Mouse (Mus musculus) mouse trophoblast stem cell (cell line): ENCODE measurements around the gene Dennd1b.

Experiments used
- in situ Hi-C, 2 experiments: fragments of 300-500 bp; cut with MseI, MboI; formaldehyde crosslinking; loops; 2 replicates in 1 of 2; 3 replicates in 1 of 2; pipeline ENCODE4 v1.15.1; 2025

The Dennd1b gene

GRCm38 (mm10) chr1:138963161-138963867 is at the start of gene Dennd1b:
Gene Dennd1b (plus strand): TSS chr1:138963435.
- in situ Hi-C loops: no loop called here

DNA sequence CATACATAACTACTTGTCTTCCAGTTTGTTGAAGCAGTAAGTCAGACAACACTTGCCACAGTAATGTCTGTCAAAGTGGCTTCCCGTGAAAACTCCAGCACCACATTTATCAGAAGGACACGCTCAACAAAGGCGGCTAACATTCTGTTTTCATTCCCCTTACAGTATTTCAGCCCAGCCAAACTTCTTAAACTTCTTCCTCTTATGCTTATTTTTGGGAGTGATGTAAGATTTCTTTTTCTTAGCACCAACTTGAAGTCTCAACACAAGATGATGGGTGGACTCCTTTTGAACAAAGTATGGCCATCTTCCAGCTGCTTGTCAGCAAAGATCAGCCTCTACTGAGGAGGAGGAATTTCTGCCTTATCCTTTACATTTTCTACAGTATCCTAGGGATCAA is 47.6 kb upstream of the Dennd1b start:
- in situ Hi-C loops: no loop called here

- in situ Hi-C loops: no loop called here
These were observed 43.6 kb upstream of the Dennd1b start for GRCm38 (mm10) chr1:138919601-138920000.

GRCm38 (mm10) chr1:138920082-138920481 is 43.2 kb upstream of the Dennd1b start:
- in situ Hi-C loops: no loop called here

- in situ Hi-C loops: no loop called here
These were observed 42.4 kb upstream of the Dennd1b start for GRCm38 (mm10) chr1:138920799-138921198.

DNA sequence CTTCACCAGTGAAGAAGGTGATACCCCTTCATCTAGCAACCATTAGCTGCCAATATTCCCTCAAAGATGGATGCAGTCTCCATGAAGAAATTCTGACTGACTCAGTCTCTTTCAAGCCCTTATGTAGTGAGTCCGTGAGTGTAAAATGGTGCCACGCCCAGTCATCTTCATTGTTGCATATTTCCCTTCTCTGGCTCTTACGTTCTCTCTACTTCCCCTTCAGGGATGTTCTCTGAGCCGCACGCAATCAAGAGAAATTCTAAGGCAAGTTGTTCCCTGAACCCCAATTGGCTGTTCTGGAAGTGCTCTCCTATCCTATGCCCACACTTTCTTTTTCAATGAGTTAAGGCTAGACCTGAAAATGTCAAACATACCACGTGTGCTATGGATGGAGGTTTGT is 40.3 kb upstream of the Dennd1b start:
- in situ Hi-C loops: no loop called here

DNA sequence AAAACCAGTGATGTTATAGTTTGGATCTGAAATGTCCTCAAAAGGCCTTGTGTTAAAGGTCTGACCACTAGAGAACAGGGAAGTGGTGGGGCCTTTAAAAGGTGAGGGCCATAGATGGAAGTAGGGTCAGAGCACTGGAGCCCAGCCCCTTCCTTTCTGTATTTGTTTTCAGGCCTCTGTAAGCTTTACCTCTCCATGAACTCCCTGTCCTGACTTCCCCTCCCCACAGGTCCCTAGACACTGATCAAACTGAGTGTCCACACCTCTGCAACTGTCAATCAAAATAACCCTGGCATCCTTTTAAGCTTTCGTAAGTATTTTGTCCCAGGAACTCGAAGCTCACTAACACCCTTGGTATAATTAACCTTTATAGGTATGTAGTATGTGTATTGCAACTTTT is 39.0 kb upstream of the Dennd1b start:
- in situ Hi-C loops: no loop called here

DNA sequence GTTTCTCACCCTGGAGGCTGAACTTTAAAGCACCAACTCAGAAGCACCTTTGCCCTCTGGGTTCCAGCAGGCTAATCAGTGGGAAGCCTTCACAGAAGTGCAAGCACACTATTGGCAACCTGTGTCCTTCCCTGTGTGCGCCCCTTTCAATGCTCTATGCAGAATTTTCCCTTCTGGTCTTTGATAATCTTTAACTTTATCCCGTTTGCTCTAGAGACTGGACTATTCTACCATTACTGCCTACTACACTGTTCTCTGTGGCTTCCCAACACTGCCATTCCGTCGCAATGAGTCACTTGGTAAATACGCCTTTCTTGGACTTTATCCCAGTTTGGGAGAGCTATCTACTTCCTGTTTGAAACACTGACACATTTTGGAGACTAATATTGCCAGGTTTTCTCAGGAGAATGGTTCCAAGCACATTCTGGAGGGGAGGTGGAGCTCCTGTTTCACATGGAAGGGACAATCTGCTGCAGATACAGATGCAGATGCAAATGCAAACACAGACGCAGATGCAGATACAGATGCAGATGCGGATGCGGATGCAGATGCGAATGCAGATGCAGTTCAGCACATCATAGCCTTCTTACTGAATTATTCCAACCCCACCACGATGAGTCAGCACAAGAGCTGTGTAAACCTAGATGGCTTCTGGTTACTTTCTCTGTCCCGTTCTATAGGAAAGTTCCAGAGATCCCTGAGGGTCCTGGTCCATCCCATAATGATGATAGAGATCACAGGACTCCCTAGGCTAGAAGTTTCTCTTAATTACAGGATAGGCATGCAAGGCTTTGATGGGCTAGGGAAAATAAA is 34.4 kb upstream of the Dennd1b start:
- in situ Hi-C loops: no loop called here

DNA sequence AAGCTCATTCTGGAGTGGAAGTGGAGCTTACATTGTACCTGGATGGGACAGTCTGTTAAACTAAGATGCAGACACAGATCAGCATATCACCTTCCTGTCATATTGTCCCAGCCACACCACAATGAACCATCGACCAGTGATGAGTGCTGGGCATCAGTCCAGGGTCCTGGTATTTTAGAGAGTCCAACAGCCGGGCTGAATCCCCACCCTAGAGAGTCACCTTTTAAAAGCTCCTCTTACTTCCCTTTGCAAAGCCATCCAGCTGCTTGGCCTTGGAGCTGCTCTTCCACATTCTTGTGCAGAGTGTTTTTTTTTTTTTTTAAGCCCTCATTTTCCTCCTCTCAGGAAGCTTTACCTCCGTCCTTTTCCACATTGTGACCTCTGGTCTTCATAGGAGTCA is 33.2 kb upstream of the Dennd1b start:
- in situ Hi-C loops: no loop called here

GRCm38 (mm10) chr1:138930856-138931255 is 32.4 kb upstream of the Dennd1b start:
- in situ Hi-C loops: no loop called here

DNA sequence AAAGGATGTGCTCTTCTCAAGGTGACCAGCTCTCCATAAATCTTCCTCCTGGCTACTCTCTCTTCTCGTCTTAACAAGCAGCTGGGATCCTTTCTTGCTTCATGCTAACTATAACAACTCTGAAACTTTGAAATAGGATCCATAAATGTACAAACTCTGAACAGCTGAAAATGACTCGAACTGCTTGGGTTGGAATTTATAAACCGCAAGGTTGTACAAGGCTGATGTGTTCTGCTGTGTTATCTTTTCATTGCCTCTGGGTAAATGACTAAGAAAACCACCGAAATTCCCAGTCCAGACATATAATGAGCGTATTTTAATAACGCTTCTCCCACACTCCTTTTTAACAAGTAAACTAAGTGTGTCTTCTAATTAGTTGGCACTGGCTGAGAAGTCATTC is 27.1 kb upstream of the Dennd1b start:
- in situ Hi-C loops: no loop called here

GRCm38 (mm10) chr1:138937686-138938370 is 25.4 kb upstream of the Dennd1b start:
- in situ Hi-C loops: no loop called here

DNA sequence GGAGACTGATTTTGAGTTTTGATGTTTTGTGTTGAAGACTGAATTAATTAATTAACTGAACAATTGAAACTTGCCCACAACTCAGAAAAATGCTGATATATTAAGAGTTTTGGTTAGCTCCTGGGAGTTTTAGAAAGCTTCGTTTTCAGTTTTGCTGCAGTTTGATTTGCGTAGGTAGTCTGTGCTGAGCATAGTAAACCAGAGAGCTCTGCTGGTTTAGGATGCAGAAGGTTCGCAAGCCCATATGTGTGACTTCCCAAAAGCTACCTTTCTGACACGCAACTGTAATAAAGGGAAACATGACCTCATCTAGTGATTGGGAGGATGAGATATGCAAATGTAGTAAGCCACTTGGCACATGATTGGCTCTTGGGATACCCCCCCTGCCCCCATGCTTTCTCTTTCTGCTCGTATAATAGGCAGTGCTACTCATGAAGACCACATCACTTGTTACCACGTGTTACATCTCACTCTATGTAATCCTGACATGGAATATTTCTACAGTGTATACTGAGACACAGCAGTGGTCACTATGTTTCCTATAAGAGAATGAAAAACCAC is 23.6 kb upstream of the Dennd1b start:
- in situ Hi-C loops: no loop called here

DNA sequence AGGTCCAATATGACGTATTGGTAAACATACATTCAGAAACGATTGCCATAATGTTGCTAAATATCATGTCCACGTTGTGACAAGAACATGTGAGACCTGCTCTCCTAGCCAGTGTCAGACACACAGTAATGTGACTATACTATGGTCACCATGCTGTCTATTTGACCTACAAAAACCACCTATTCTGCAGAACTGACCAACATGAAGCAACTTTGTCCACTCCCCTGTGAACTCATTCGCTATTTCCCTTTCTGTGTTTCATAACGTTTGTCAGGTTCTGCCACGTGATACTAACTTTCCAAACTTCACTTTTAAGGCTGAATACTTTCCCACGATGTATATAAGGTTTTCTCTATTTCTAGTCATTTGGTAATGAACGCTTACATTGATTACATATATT is 22.8 kb upstream of the Dennd1b start:
- in situ Hi-C loops: no loop called here

- in situ Hi-C loops: no loop called here
These were observed 11.1 kb upstream of the Dennd1b start for GRCm38 (mm10) chr1:138952173-138952572.

DNA sequence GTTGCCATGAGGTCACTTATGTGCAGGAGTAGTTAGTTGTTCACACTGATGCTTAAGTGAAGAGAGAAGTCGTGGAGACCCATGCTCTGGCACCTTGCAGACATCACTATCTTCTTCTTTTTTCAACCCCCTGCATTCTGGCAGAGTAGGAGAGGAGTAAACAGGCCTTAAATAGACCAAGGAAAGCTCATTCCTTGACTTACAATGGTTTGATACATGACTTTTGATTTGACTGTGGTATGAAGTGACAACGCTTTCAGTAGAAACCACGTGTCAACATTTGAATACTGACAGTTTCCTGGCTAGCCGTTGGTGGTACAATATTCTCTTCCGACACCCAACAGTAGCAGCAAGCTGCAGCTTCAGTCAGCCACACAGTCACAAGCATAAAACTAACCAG is 8.3 kb upstream of the Dennd1b start:
- in situ Hi-C loops: no loop called here

GRCm38 (mm10) chr1:138955455-138955854 is 7.8 kb upstream of the Dennd1b start:
- in situ Hi-C loops: no loop called here

- in situ Hi-C loops: no loop called here
These were observed 6.7 kb upstream of the Dennd1b start for GRCm38 (mm10) chr1:138956511-138956910.

DNA sequence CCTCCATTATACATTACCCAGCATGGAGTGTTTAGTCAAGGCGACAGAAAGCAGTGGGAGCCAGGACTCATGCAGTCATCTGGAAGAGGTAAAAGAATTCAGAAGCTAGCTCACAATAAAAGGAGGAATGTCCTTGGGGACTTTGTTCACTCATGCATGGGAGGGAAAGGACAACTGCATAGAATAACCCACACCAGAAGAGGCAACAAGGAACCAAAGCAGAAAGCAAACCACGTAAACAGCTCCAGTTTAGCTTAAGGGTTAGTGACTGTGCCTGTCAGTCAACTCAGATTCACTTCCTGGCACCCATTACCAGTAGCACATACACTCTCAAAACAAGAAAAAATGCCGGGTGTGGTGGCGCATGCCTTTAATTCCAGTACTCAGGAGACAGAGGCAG is 6.1 kb upstream of the Dennd1b start:
- in situ Hi-C loops: no loop called here

DNA sequence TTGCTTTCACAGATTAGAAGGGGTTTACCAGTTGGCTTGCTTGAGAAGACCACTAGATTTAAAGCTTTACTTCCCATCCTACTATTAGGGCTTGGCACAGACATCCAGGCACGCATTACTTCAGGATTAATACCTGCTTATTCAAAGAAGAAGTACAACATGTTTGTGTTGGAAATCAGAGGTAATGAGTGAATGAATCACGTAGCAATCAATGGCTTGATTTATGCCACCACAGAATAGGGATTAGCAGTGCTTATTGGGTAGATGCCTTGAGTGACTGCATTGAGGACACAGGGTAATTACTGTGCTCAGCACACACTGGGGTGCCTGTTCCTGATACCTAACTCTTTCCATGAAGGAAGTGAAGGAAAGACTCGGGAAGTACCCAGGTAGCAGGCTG is 4.4 kb upstream of the Dennd1b start:
- in situ Hi-C loops: no loop called here

GRCm38 (mm10) chr1:138959903-138960483 is 3.2 kb upstream of the Dennd1b start:
- in situ Hi-C loops: no loop called here
